Mouse (Mus musculus) right cerebral cortex, postnatal 36 days (tissue): ENCODE measurements around the gene Npvf.
A peak's percentile ranks its signal among the peaks of the same experiment; 100 is the strongest.

Experiments
- DNase-seq, 2 experiments: peaks; one replicate each; pipeline ENCODE4 v3.0.0; 2022; ENCODE audit warnings: low spot score in 2 of 2, mixed read lengths in 1 of 2

Gene Npvf

GRCm38 (mm10) chr6:50654356-50654755 is at the start of gene Npvf:
TSS of gene Npvf (minus strand) at chr6:50654439.
- no peak for DNase-seq

GRCm38 (mm10) chr6:50689121-50689815 is 35.0 kb upstream of the Npvf start:
- peak in 1 of 2 experiments; percentile 4 for DNase-seq

- peak; percentile 15 to 20 for DNase-seq
Measured at GRCm38 (mm10) chr6:50684646-50685415, 30.6 kb upstream of the Npvf start.

GRCm38 (mm10) chr6:50681491-50681890 is 27.3 kb upstream of the Npvf start:
- DNase-seq = no peak

GRCm38 (mm10) chr6:50680224-50681215 is 26.3 kb upstream of the Npvf start:
- DNase-seq = no peak

- no peak for DNase-seq
Measured at GRCm38 (mm10) chr6:50679486-50679828, 25.2 kb upstream of the Npvf start.

GRCm38 (mm10) chr6:50678826-50679485 is 24.7 kb upstream of the Npvf start:
- DNase-seq = peak; percentile 50 to 59

GRCm38 (mm10) chr6:50671191-50671590 is 17.0 kb upstream of the Npvf start:
- DNase-seq = no peak

GRCm38 (mm10) chr6:50666937-50667336 is 12.7 kb upstream of the Npvf start:
- no peak for DNase-seq

- DNase-seq = no peak
Measured at GRCm38 (mm10) chr6:50665020-50665419, 10.8 kb upstream of the Npvf start.

GRCm38 (mm10) chr6:50664193-50664592 is 10.0 kb upstream of the Npvf start:
- DNase-seq = no peak

GRCm38 (mm10) chr6:50662925-50663583 is 8.8 kb upstream of the Npvf start:
- DNase-seq = no peak

GRCm38 (mm10) chr6:50661729-50662128 is 7.5 kb upstream of the Npvf start:
- no peak for DNase-seq

GRCm38 (mm10) chr6:50658466-50658865 is 4.2 kb upstream of the Npvf start:
- no peak for DNase-seq

- no peak for DNase-seq
Measured at GRCm38 (mm10) chr6:50658018-50658417, 3.8 kb upstream of the Npvf start.

GRCm38 (mm10) chr6:50656426-50656825 is 2.2 kb upstream of the Npvf start:
- DNase-seq = no peak

- DNase-seq = no peak
Measured at GRCm38 (mm10) chr6:50655925-50656324, 1.7 kb upstream of the Npvf start.

- DNase-seq = no peak
Measured at GRCm38 (mm10) chr6:50647656-50648055, 6.6 kb downstream of the Npvf start.

GRCm38 (mm10) chr6:50646659-50647058 is 7.6 kb downstream of the Npvf start:
- DNase-seq = no peak

GRCm38 (mm10) chr6:50644701-50645100 is 9.5 kb downstream of the Npvf start:
- DNase-seq = no peak

- no peak for DNase-seq
Measured at GRCm38 (mm10) chr6:50641898-50642297, 12.3 kb downstream of the Npvf start.
